Mouse (Mus musculus) kidney, embryonic 14.5 days (tissue): ENCODE measurements around the gene Gm11992. TPM values are rescaled to one million over a fixed set of nuclear protein-coding genes. Genes with fewer than 3 reads are reported as not detected.
A peak's percentile ranks its signal among the peaks of the same experiment; 100 is the strongest.

Experiments
- ATAC-seq: fragments of 200-750 bp; cut with Nextera tagmentation; 2 replicates; pipeline ENCODE4 v1.8.0; 2017; ENCODE audit warnings: moderate number of reproducible peaks, mild to moderate bottlenecking, moderate TSS enrichment, moderate library complexity; ENCODE audit not compliant: low FRiP score, low TSS enrichment
- H3K27ac ChIP-seq: fragments of 300-500 bp; sonication (generic); 2 replicates; pipeline ENCODE4 v1.5.1; 2014; ENCODE audit warnings: low read depth, mild to moderate bottlenecking, low read length, moderate library complexity, mixed read lengths
- H3K27me3 ChIP-seq: fragments of 300-500 bp; sonication (generic); 2 replicates; pipeline ENCODE4 v1.6.1; 2014; ENCODE audit warnings: mild to moderate bottlenecking, low read length; ENCODE audit not compliant: control insufficient read depth, insufficient read depth
- H3K36me3 ChIP-seq: fragments of 300-500 bp; sonication (generic); 2 replicates; pipeline ENCODE4 v1.6.1; 2014; ENCODE audit warnings: low read length, mixed read lengths; ENCODE audit not compliant: control insufficient read depth, insufficient read depth
- H3K4me1 ChIP-seq: fragments of 300-500 bp; sonication (generic); 2 replicates; pipeline ENCODE4 v1.6.1; 2014; ENCODE audit warnings: low read length, mixed read lengths; ENCODE audit not compliant: control insufficient read depth, insufficient read depth
- H3K4me2 ChIP-seq: fragments of 300-500 bp; sonication (generic); replicated peaks from 2 replicates; pipeline ENCODE4 v1.6.1; 2014; ENCODE audit warnings: low read depth, mild to moderate bottlenecking, low read length
- H3K4me3 ChIP-seq: fragments of 300-500 bp; sonication (generic); 2 replicates; pipeline ENCODE4 v1.5.1; 2014; ENCODE audit warnings: mild to moderate bottlenecking, low read length
- H3K9ac ChIP-seq: fragments of 300-500 bp; sonication (generic); 2 replicates; pipeline ENCODE4 v1.6.1; 2014; ENCODE audit warnings: low read depth, mild to moderate bottlenecking, low read length, moderate library complexity
- H3K9me3 ChIP-seq: fragments of 300-500 bp; sonication (generic); 2 replicates; pipeline ENCODE4 v1.6.1; 2016; ENCODE audit warnings: low read length; ENCODE audit not compliant: control insufficient read depth
- WGBS: fragments of 180-500 bp; shearing (Covaris S2); extraction: QIAGEN DNeasy Blood & Tissue Kit; methylation state at CpG from one replicate; pipeline ENCODE4 v1.1.7; 2014; 5-methylcytosine and 5-hydroxymethylcytosine counted together
- polyA plus RNA-seq: library from polyadenylated mRNA; unstranded; fragments of >200 nt; fragmentation: Nextera tagmentation; extraction: Ambion mirVana; gene quantifications from 2 replicates; pipeline ENCODE4 v1.2.1, GENCODE M21; 2014

The Gm11992 gene
- polyA plus RNA-seq, 1 experiment from 2014 or later = 2.0 TPM

GRCm38 (mm10) chr11:9024782-9025181 lies 23.6 kb upstream of the Gm11992 start:
- H3K27ac ChIP-seq = no peak overlapping the region
- WGBS = 81% methylated on average over 7 of the region's 7 CpGs
- no peaks in the 10 kb centered on the region for H3K36me3 ChIP-seq
- no peaks in the 10 kb centered on the region for H3K4me1 ChIP-seq
- no peaks in the 10 kb centered on the region for H3K9me3 ChIP-seq
- no peak overlapping the region for H3K9ac ChIP-seq
- no peaks in the 10 kb centered on the region for H3K27me3 ChIP-seq
- ATAC-seq = no peak
- H3K4me3 ChIP-seq = no peak overlapping the region
- H3K4me2 ChIP-seq = no peak overlapping the region

DNA sequence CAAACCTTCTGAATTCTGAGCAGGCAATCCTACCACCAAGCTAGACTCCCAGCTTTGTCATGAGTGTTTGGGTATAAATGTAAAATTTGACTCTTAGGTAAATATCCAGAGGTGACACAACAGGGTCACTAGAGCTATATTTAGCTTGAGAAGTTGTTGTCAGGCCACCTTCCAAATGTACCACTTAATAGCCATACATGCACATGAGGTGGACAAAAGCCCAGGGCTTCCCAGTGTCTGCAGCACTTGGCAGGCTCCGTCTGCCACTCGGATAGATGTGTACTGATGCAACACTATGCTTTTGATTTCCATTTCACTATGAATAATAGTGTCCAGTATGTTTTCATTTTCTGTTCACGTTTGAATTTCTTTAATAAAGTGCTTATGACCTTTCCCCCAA lies 23.2 kb upstream of the Gm11992 start:
- Histone ChIP-seq H3K4me3 (no peak overlapping the region), H3K27me3 (no peaks in the 10 kb centered on the region), H3K36me3 (no peaks in the 10 kb centered on the region), H3K4me2 (no peak overlapping the region), H3K27ac (no peak overlapping the region), H3K4me1 (no peaks in the 10 kb centered on the region), H3K9ac (no peak overlapping the region), H3K9me3 (no peaks in the 10 kb centered on the region)
- no peak for ATAC-seq
- 77% methylated on average over 3 of the region's 3 CpGs for WGBS

- Histone ChIP-seq H3K27me3 (no peaks in the 10 kb centered on the region), H3K4me3 (no peak overlapping the region), H3K36me3 (no peaks in the 10 kb centered on the region), H3K27ac (no peak overlapping the region), H3K4me1 (no peaks in the 10 kb centered on the region), H3K9me3 (no peaks in the 10 kb centered on the region), H3K9ac (no peak overlapping the region), H3K4me2 (no peak overlapping the region)
- no peak for ATAC-seq
- 85% methylated on average over 2 of the region's 2 CpGs for WGBS
Measured at GRCm38 (mm10) chr11:9031530-9031929, 16.9 kb upstream of the Gm11992 start.

DNA sequence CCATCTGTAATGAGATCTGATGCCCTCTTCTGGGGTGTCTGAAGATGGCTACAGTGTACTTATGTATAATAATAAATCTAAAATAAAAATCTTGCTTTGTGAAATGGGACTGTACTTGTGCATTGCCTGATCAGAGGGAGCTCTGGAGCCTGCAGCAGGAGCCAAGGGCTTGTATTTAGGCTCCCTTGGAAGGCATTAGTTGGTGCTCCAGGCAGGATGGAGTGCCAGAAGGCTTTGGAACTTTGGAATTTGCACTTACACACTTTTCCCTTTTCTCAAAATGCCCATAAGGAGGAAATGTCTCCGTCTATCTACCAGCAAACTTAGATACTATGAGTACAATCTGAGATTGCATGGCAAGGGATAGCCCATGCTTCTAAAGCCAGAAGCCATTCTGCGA lies 1.8 kb upstream of the Gm11992 start:
- Histone ChIP-seq H3K9me3 (no peaks in the 10 kb centered on the region), H3K4me3 (no peak overlapping the region), H3K4me1 (0 out of 2 replicates have a peak, but pooled peaks cover 4% of the 10 kb centered on the region), H3K9ac (no peak overlapping the region), H3K4me2 (no peak overlapping the region), H3K36me3 (no peaks in the 10 kb centered on the region), H3K27me3 (peaks cover 18% of the 10 kb centered on the region; the same call in 1 of the 2 replicates), H3K27ac (no peak overlapping the region)
- WGBS = 86% methylated on average over 2 of the region's 2 CpGs
- ATAC-seq = no peak

GRCm38 (mm10) chr11:9047044-9047443 lies 1.4 kb upstream of the Gm11992 start:
- Histone ChIP-seq H3K27ac (no peak overlapping the region), H3K36me3 (no peaks in the 10 kb centered on the region), H3K4me1 (0 out of 2 replicates have a peak, but pooled peaks cover 4% of the 10 kb centered on the region), H3K27me3 (peaks cover 18% of the 10 kb centered on the region; the same call in 1 of the 2 replicates), H3K4me3 (no peak overlapping the region), H3K9me3 (no peaks in the 10 kb centered on the region), H3K4me2 (no peak overlapping the region), H3K9ac (no peak overlapping the region)
- 80% methylated on average over 5 of the region's 5 CpGs for WGBS
- ATAC-seq = no peak

DNA sequence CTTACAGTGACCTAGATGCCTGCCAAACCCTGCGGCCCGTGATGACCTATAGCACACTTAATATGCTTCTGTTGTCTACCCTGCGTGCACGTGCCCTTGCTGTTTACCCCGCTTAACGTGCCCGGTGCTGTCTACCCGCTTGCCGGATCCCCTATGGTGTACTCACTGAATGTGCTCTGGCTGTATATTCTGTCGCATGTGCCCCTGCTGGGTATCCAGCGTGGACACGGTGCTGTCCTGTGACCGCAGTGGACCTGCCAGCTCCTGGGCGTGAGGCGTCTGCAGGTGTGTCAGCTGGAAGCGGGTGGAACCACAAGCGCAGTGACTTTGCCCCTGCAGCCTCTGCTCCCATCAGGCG lies 288 bp downstream of the Gm11992 start, which contains the start of gene Sun3:
Sun3 (minus strand) TSS at position 289 of the 358 bp plus-strand sequence.
- H3K4me3 ChIP-seq = peak within 1 kb of the TSS; percentile 52
- peak within 1 kb of the TSS; percentile 96 for H3K4me2 ChIP-seq
- no peaks in the 10 kb centered on the region for H3K9me3 ChIP-seq
- H3K4me1 ChIP-seq = 0 out of 2 replicates have a peak, but pooled peaks cover 4% of the 10 kb centered on the region
- H3K27me3 ChIP-seq = peaks cover 18% of the 10 kb centered on the region; the same call in 1 of the 2 replicates
- H3K36me3 ChIP-seq = no peaks in the 10 kb centered on the region
- under 1% methylated on average over 18 of the region's 18 CpGs for WGBS
- H3K27ac ChIP-seq = no peak within 1 kb of the TSS
- no peak for ATAC-seq
- H3K9ac ChIP-seq = peak within 1 kb of the TSS; percentile 40; the same call in 1 of the 2 replicates

GRCm38 (mm10) chr11:9050241-9050640 lies 1.8 kb downstream of the Gm11992 start:
- 82% methylated on average over 4 of the region's 4 CpGs for WGBS
- Histone ChIP-seq H3K4me2 (no peak overlapping the region), H3K9ac (no peak overlapping the region), H3K4me3 (no peak overlapping the region), H3K4me1 (0 out of 2 replicates have a peak, but pooled peaks cover 4% of the 10 kb centered on the region), H3K36me3 (no peaks in the 10 kb centered on the region), H3K9me3 (no peaks in the 10 kb centered on the region), H3K27ac (no peak overlapping the region), H3K27me3 (peaks cover 18% of the 10 kb centered on the region; the same call in 1 of the 2 replicates)
- ATAC-seq = no peak

DNA sequence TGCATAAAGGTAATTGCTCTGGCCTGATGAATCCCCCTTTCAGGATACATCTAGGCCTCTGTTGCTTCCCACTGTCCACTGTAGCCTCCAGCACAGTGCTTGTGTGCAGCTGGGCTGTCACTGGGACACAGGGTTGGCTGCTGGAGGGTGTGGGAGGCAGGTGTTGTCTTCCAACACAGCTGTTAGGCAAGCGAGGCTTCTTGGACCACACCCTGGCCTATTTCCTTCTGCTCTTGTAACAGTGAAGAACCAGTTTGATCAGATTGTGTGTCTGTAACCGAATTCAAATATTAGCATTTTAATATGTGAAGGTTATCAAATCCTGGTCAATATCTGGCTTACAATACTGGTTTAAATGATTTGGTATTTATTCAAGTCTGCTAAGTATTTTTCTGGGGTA lies 3.5 kb downstream of the Gm11992 start:
- WGBS = 65% methylated on average over 2 of the region's 2 CpGs
- ATAC-seq = no peak

DNA sequence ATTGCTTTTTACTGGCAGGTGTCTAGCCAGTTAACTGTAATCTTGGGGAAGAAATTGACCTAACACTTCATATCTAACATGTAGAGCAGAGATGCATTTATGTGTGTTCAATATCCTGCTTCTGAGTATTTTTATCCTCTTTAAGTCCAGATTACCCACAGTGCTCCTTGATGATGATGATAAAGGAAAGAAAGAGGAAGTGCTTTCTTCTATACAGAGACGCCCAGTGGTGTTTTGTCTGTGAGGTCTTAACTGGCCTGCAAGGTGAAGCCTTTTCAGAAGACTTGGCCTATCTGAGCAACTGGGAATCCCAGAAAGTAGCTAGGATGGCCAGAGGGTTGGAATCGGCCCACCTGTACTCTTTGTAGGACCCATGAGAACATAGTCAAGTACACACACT lies 8.5 kb downstream of the Gm11992 start:
- H3K4me1 ChIP-seq = no peaks in the 10 kb centered on the region
- H3K27me3 ChIP-seq = no peaks in the 10 kb centered on the region
- H3K9ac ChIP-seq = no peak overlapping the region
- 83% methylated on average over 2 of the region's 2 CpGs for WGBS
- H3K36me3 ChIP-seq = no peaks in the 10 kb centered on the region
- H3K9me3 ChIP-seq = no peaks in the 10 kb centered on the region
- ATAC-seq = no peak
- H3K4me2 ChIP-seq = no peak overlapping the region
- H3K4me3 ChIP-seq = no peak overlapping the region
- no peak overlapping the region for H3K27ac ChIP-seq

More for the DNA sequence above, 3.5 kb downstream of the Gm11992 start:
- no peak overlapping the region for H3K4me3 ChIP-seq
- H3K27me3 ChIP-seq = peaks cover 18% of the 10 kb centered on the region; the same call in 1 of the 2 replicates
- no peak overlapping the region for H3K4me2 ChIP-seq
- H3K9ac ChIP-seq = no peak overlapping the region
- no peaks in the 10 kb centered on the region for H3K9me3 ChIP-seq
- no peaks in the 10 kb centered on the region for H3K36me3 ChIP-seq
- H3K27ac ChIP-seq = no peak overlapping the region
- 0 out of 2 replicates have a peak, but pooled peaks cover 4% of the 10 kb centered on the region for H3K4me1 ChIP-seq
